Mouse (Mus musculus): ENCODE measurements at regions not wholly inside any gene's neighbourhood (a gene's known extent, or its start where the extent isn't known, plus 50 kb on each side); places are given as distances from the start of the nearest gene placed in this dataset.

DNA sequence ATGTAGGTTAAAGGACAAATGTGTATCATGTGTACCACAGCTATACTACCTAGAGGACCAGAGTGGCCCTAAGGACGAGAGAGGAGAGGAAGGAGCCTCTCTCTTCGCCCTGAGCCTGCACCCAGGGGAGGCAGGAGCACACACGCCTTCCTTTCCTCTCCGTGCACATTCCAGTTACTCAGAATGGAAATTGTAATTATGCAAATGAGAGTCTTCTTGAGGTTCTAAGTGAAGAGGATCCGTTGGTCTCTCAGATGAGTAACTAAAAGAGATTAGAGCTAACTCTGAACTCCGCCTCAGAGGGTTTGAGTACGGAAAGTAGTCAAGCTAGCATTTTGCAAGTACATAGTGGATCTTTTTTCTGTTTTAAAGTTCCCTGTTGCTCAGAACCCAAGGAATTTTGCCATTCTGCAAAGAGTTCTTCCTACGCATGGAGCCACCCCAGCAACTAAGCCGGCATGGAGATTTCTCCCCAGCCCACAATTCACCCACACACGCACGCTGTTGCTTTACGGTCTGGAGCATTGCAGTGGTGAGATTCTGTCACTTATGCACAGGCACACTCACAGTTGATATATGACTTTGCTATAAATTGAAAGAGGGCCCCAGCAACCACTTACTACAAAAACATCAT lies 56.0 kb upstream of the Cpeb4 start:
- ATAC-seq (replicated peaks; ENCODE audit: poor library complexity, severe bottlenecking): no peak

DNA sequence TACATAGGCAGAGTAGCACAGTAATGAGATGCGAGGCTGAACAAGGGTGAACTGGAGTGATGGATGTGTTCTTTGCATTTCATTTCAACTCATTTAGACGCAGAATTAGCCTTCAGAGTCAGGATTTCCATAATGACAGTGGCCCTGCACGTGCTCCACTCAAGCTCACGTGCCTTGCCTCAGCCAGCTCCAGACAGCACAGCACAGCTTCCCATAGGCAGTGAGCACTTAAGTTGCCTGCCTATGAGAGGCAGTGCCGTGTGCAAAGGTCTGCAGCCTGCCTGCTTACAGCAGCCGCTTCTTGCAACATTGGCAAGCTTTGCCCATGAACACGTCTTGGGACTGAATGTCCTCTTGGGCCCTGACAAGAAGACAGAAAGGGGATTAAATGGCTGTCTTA lies 54.0 kb upstream of the Cpeb4 start:
- no peak for ATAC-seq (replicated peaks; ENCODE audit: poor library complexity, severe bottlenecking)

DNA sequence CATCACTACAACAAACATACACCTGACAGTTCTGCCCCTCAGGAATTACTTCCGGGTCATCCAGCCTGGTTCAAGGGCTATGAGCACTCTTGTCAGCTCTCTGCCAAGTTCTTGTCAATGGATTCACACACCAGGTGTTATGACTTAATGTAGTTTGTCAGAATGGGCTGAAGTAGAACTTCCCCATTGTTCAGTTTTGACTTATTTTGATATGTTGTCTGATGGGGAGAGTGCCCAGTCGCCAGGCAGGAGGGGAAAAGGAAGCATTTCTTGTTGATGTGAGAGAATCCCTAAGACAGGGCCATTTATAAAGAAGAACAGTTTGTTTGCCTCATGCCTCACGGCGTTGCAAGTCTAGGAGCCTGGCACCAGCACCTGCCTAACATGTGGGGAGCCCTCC lies 52.0 kb upstream of the Cpeb4 start:
- ATAC-seq (replicated peaks; ENCODE audit: poor library complexity, severe bottlenecking): no peak

DNA sequence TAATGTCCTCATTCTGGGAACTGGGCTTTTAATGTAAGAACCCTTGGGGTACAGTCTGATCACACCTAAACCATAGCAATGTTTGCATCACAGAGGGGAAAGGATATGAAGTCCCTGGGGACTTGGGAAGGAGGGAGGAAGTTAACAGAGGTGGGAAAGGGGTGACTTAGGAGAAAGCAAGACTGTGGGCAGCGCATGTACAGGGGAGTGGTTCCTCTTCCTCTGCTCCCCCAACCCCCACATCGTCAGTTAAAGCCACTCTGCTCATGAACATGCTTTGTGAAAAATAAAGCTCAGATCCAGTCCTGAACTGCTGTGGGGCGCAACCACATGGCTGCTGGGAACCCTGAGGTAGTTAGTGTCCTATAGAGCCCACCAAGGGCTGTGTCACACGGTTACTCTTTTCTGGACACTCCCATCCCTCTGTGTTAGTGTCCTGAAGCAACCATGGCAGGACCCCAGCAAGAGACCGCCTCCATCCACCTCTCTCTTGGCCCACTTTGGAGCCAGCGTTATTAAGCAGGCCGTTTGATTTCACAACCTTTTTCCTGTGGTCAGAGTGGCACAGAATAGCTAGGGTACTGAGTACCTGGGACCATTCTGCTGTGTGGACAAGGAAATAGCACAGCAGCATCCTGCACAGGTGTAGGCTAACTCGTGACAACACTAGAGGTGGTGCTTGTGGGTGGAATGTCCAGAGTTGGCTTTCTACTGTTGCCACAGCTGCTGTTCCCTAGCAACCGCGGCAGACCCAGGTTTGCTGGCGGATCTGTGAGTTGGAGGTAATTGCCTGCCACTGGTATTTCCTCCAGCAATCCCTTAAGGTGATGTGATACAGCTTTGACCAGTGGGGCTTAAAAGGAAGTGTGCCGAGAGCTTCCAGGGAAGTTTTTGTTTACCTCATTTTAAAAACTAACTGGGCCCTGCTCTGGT lies 50.3 kb upstream of the Cpeb4 start:
- peak; percentile 55 for ATAC-seq (replicated peaks; ENCODE audit: poor library complexity, severe bottlenecking)

All from granulocyte monocyte progenitor cell, adult 5-6 weeks (primary cell).